10 mouse cellular contexts compared by ENCODE assay signal in the genomic region with DNA sequence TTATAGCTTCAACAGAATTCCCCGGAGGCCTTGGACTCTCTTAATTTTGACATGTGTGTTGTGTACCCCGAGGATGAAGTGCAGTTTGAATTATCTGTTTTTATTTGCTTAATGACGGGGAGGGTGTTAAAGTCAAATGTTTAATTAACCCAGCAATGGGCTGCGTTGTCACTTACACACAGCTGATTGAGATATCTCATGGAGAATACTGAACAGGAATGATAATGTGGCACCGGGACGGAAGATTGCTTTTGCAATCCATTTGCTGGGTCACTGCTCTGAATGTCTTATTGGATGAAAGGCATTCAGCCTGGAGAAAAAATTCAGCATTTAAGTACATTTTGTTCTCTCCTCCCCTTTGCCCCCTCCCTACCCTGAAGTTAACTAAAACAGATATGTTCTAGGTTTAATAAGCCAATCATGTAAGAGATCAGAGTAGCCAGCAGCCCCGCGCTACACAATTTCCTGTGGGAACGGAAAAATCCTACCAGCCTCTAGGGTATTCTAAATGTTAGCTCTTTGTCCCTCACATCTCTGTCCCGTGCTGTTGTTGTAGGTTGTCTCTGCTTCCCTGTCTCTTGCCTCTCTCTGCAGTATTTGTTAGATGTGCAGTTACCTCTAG.
DNase-seq lines count a peak whose midpoint lies in the region; ATAC-seq lines count a peak whose summit lies in the region.
"Had no signal": no experiment of that assay in that cellular context is flagged by ENCODE, and none has a peak within 500 bp of the region (broad histone marks: within the 10 kb centered on the region; RNA-seq: fewer than 3 reads in every experiment).

No protein-coding gene starts in this region.

- no peak overlapping the region; the same call in 1 of the 2 replicates for H3K4me2 ChIP-seq in midbrain, embryonic 14.5 days (ENCODE audit: low read length)
- H3K4me2 ChIP-seq in midbrain, embryonic 15.5 days = no peak overlapping the region
- peak overlapping the region; percentile 5; the same call in 1 of the 2 replicates for H3K4me2 ChIP-seq in liver, embryonic 13.5 days
- H3K4me2 ChIP-seq: forebrain, embryonic 13.5 days had no signal

- peaks cover 19% of the 10 kb centered on the region for H3K4me1 ChIP-seq in heart, embryonic 10.5 days
- peaks cover 23% of the 10 kb centered on the region for H3K4me1 ChIP-seq in midbrain, embryonic 14.5 days (ENCODE audit: control insufficient read depth, insufficient read depth, low read length)
- peaks cover 23% of the 10 kb centered on the region for H3K4me1 ChIP-seq in midbrain, embryonic 15.5 days
- peaks cover 45% of the 10 kb centered on the region for H3K4me1 ChIP-seq in liver, embryonic 13.5 days (replicated peaks)

- no peak for ATAC-seq in midbrain, embryonic 14.5 days (ENCODE audit: low FRiP score, low TSS enrichment)
- no peak for ATAC-seq in midbrain, embryonic 15.5 days (replicated peaks)
- no peak for ATAC-seq in liver, embryonic 13.5 days (ENCODE audit: low read depth)
- ATAC-seq in CD4-positive, CD25-positive, alpha-beta regulatory T cell, adult 4 months = no peak
- ATAC-seq: forebrain, embryonic 13.5 days had no signal

- H3K4me3 ChIP-seq in heart, embryonic 10.5 days = no peak overlapping the region
- no peak overlapping the region for H3K4me3 ChIP-seq in midbrain, embryonic 14.5 days (replicated peaks; ENCODE audit: low read depth, low read length)
- H3K4me3 ChIP-seq in midbrain, embryonic 15.5 days = no peak overlapping the region
- H3K4me3 ChIP-seq in liver, embryonic 13.5 days (replicated peaks) = no peak overlapping the region
- H3K4me3 ChIP-seq: forebrain, embryonic 13.5 days had no signal

- peak; percentile 61 to 69 for DNase-seq in heart, adult 18-20 months
- no peak for DNase-seq in heart, embryonic 10.5 days (ENCODE audit: low spot score)
- DNase-seq in midbrain, embryonic 14.5 days = no peak
- DNase-seq in liver, embryonic 13.5 days = no peak
- DNase-seq in retina, embryonic 14.5 days (ENCODE audit: low spot score) = peak; percentile 27
- no peak for DNase-seq in right cerebral cortex, postnatal 36 days (ENCODE audit: low spot score in 2 of 2)
- DNase-seq: thymus, postnatal 36 days had no signal

- WGBS in heart, embryonic 10.5 days = 64% methylated on average over 10 of the region's 10 CpGs
- WGBS in midbrain, embryonic 14.5 days = 32% methylated on average over 10 of the region's 10 CpGs
- whole genome bisulfite sequencing in midbrain, embryonic 15.5 days = 40% methylated on average over 10 of the region's 10 CpGs
- WGBS in liver, embryonic 13.5 days (ENCODE audit: insufficient replicate concordance) = 49% methylated on average over 10 of the region's 10 CpGs

- no peaks in the 10 kb centered on the region for H3K9me3 ChIP-seq in heart, embryonic 10.5 days
- no peaks in the 10 kb centered on the region for H3K9me3 ChIP-seq in midbrain, embryonic 14.5 days (ENCODE audit: control insufficient read depth, low read length)
- H3K9me3 ChIP-seq in midbrain, embryonic 15.5 days = no peaks in the 10 kb centered on the region
- no peaks in the 10 kb centered on the region for H3K9me3 ChIP-seq in liver, embryonic 13.5 days (replicated peaks)
- H3K9me3 ChIP-seq: forebrain, embryonic 13.5 days had no signal

- no peak overlapping the region for H3K27ac ChIP-seq in heart, embryonic 10.5 days
- H3K27ac ChIP-seq in midbrain, embryonic 14.5 days (replicated peaks; ENCODE audit: low read depth, low read length) = peak overlapping the region; percentile 52
- H3K27ac ChIP-seq in midbrain, embryonic 15.5 days = no peak overlapping the region
- H3K27ac ChIP-seq in liver, embryonic 13.5 days = peak overlapping the region; percentile 64
- H3K27ac ChIP-seq: forebrain, embryonic 13.5 days had no signal

- H3K27me3 ChIP-seq in heart, embryonic 10.5 days (ENCODE audit: insufficient read depth, poor library complexity, severe bottlenecking) = no peaks in the 10 kb centered on the region
- no peaks in the 10 kb centered on the region for H3K27me3 ChIP-seq in midbrain, embryonic 14.5 days (ENCODE audit: control insufficient read depth, insufficient read depth, low read length)
- no peaks in the 10 kb centered on the region for H3K27me3 ChIP-seq in midbrain, embryonic 15.5 days (replicated peaks)
- H3K27me3 ChIP-seq in liver, embryonic 13.5 days = no peaks in the 10 kb centered on the region
- H3K27me3 ChIP-seq: forebrain, embryonic 13.5 days had no signal

- H3K36me3 ChIP-seq in heart, embryonic 10.5 days = no peaks in the 10 kb centered on the region
- H3K36me3 ChIP-seq in midbrain, embryonic 14.5 days (ENCODE audit: control insufficient read depth, insufficient read depth, low read length) = no peaks in the 10 kb centered on the region
- H3K36me3 ChIP-seq in midbrain, embryonic 15.5 days (replicated peaks) = no peaks in the 10 kb centered on the region
- H3K36me3 ChIP-seq in liver, embryonic 13.5 days = 0 out of 2 replicates have a peak, but pooled peaks cover 3% of the 10 kb centered on the region

- peak overlapping the region; percentile 9; the same call in 1 of the 2 replicates for H3K9ac ChIP-seq in midbrain, embryonic 14.5 days (replicated peaks; ENCODE audit: low read length)
- no peak overlapping the region for H3K9ac ChIP-seq in midbrain, embryonic 15.5 days
- H3K9ac ChIP-seq in liver, embryonic 13.5 days = peak overlapping the region; percentile 52
- H3K9ac ChIP-seq: forebrain, embryonic 13.5 days had no signal

Comparison
In these comparisons a context has a peak if more than half of its experiments do, and no peak if none do; other contexts are left out.
1. DNase-seq: peak in heart, adult 18-20 months (2 of 2) and retina, embryonic 14.5 days (single experiment); none in heart, embryonic 10.5 days (single experiment), midbrain, embryonic 14.5 days (single experiment), liver, embryonic 13.5 days (single experiment) and right cerebral cortex, postnatal 36 days (0 of 2).
2. H3K27ac ChIP-seq: peak in midbrain, embryonic 14.5 days (single experiment) and liver, embryonic 13.5 days (single experiment); none in heart, embryonic 10.5 days (single experiment) and midbrain, embryonic 15.5 days (single experiment).